Mouse (Mus musculus): Measurements from ENCODE around the gene Sult3a1.
"Not testable (repeated sequence)": the region's sequence is repeated elsewhere in the genome, so short reads cannot be mapped to it uniquely, and the experiment has no call there.

Gene Sult3a1

DNA sequence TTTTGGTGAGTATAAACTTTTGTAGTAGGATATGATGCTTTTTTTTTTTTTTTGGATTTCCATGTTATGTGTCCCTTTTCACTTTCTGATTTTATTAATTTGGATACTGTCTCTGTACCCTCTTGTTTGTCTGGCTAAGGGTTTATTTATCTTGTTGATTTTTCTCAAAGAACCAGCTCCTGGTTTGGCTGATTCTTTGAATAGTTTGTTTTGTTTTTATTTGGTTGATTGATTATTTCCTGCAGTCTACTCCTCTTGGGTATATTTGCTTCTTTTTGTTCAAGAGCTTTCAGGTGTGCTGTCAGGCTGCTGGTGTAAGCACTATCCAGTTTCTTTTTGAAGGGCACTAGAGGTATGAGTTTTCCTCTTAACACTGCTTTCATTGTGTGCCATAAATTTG lies at the start of gene Sult3a1:
TSS of gene Sult3a1 (plus strand) at position 301 of the 400 bp plus-strand sequence.
- DNase-seq, result no peak

DNA sequence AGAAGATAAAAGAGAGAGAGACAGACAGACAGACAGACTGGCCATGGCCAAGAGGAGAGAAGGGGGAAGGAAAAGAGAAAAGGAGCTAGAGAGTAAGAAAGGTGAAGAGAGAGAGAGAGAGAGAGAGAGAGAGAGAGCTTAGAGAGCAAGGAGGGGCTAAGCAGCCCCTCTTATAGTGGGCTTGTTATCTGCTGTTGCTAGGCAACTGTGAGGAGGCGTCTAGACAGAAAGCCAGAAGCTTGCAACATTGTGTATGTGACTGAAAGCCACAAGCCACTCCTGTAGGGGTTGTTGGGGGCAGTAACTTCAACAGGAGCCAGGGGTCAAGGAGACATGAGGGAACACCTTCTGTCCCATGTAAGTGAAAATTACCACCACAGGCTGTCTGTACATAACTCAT lies 45.7 kb upstream of the Sult3a1 start:
- DNase-seq, result no peak

DNA sequence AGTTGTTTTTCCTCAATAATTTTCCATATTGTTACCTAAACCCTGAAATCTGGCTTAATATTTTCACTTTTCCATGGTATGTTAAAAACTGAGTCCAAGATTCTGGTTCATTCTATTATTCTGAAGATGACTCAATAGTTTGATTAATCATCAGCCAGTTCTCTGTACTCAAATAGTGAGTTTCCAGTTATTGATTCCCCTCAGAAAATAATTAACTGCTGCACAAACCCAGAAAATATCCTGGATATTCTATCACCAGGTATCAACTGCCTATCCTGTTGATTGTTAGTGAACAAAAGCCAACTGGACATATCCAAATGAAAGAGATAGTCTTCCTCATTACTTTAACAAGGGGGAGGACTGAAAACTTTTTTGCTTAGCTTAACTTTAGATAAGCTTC lies 43.3 kb upstream of the Sult3a1 start:
- no peak for DNase-seq

DNA sequence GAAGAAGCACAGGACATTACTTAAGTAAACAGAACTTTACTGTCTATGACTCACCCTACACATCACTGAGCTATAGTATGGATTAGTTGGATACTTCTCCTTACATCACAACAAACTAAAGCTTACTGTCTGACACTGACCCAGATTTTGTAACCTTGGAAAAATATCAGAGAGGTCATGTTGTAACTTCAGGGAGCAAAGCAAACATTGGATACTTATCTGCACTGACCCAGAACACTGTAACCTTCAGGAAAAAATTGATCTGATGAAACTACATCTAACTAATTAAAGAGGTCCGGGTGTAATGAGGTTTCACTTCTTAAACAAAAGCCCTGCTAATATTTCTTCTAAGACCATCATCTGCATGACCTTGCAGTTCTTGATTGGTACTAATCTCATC lies 40.6 kb upstream of the Sult3a1 start:
- no peak for DNase-seq

DNA sequence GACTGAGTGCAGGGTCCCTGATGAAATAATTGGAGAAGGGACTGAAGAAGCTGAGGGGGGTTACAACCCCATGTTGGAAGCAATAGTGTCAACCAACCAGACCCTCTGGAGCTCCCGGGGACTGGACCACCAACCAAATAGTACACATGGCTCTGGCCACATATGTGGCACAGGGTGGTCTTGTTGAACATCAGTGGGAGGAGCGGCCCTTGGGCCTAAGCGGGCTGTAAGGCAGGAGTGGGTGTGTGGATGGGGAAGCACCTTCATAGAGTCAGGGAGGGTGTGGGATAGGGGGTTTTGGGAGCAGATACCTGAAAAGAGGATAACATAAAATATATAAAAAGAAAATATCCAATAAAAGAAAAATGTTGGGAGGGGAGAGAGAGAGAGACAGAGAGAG lies 36.6 kb upstream of the Sult3a1 start:
- no peak for DNase-seq

DNA sequence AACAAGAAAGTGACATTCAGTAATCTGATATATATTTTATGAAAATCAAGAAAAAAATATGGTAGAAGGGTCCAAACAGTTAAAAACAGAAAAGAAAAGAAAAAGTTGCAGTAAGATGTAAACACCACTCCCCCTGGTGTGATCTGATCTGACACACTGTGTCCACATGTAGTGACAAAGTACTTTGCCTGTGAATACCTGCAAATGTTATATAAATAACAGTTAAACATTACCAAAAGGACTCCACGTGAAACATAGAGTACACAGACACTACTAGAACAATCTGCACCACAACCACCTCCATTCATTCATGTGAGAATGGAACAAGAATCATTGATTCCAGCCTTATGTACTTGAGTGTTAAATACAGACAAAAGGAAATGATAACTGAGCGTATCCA lies 8.5 kb downstream of the Sult3a1 start:
- no peak for DNase-seq

DNA sequence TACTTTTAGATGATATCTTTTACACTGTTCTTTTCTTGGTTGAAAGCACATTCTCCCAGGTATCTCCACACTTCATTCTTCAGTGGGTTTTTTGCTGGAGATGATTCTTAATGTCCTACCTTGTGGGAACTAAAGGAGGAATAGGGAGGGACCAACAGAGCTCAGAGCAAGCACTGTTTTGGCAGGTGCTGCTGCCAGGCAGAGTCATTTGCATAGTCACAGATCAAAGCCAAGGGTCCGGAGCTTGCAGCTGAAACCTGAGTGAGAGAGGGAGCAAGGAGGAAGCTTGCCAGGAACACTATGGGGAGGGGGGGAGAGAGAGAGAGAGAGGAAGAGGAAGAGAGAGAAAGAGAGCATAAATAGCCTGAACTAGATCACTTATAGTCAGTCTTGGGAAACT lies 12.9 kb downstream of the Sult3a1 start:
- no peak for DNase-seq

DNA sequence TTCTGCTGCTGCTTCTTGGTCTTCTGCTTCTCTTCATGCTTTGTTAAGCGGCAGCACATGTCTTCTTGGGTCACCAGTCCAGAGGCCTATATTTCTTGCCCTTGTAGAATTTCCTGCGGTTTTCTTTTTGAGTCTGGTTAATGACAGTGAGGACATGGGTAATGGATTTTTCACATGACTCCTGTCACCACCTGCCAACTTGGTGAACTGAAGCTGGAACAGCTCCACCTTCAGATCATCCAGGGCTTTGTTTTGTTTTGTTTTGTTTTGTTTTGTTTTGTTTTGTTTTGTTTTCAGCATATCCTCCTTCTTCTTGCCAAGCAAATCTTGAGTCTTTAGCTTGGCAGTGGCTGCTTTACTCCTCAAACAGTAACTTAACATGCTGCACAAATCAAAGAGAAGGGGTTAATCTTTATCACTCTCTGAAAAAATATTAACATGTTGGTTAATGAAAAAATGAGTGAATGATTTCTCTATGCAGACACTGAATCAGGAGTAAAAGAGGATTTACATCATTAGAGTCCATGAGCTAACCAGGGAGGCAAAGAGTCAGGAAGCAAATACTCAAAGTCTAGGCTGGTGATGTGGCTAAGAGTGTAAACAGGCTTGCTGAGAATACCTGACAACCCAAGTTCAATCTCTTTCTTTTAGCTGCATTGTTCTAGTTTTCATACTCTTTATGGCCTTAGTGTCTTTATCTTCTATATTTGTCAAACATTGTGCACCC lies 15.3 kb downstream of the Sult3a1 start:
- DNase-seq, result no peak

DNA sequence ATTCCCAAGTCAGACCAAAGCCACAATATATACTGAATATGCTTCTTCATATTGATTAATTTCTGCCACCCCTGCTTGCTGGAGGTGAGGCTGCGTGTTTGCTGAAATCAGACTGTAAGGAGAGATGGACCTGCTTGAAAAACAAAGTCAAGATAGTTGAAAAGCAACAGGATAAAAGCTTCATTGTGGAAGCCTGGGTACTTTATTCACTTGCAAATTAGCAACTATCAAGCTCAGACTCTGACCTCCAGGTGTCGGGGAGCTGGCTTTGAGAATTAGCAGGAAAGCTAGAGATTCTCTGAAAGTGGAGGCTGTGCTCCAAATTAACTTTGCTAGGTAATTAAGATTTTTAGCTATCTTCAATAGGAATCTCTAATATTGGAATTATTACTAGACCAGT lies 24.9 kb downstream of the Sult3a1 start:
- DNase-seq, result not testable (repeated sequence)

DNA sequence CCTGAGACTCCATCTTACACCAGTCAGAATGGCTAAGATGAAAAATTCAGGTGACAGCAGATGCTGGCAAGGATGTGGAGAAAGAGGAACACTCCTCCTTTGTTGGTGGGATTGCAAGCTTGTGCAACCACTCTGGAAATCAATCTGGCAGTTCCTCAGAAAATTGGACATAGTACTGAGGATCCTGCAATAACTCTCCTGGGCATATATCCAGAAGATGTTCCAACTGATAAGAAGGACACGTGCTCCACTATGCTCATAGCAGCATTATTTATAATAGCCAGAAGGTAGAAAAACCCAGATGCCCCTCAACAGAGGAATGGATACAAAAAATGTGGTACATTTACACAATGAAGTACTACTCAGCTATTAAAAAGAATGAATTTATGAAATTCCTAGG lies 44.0 kb downstream of the Sult3a1 start:
- DNase-seq, result not testable (repeated sequence)

DNA sequence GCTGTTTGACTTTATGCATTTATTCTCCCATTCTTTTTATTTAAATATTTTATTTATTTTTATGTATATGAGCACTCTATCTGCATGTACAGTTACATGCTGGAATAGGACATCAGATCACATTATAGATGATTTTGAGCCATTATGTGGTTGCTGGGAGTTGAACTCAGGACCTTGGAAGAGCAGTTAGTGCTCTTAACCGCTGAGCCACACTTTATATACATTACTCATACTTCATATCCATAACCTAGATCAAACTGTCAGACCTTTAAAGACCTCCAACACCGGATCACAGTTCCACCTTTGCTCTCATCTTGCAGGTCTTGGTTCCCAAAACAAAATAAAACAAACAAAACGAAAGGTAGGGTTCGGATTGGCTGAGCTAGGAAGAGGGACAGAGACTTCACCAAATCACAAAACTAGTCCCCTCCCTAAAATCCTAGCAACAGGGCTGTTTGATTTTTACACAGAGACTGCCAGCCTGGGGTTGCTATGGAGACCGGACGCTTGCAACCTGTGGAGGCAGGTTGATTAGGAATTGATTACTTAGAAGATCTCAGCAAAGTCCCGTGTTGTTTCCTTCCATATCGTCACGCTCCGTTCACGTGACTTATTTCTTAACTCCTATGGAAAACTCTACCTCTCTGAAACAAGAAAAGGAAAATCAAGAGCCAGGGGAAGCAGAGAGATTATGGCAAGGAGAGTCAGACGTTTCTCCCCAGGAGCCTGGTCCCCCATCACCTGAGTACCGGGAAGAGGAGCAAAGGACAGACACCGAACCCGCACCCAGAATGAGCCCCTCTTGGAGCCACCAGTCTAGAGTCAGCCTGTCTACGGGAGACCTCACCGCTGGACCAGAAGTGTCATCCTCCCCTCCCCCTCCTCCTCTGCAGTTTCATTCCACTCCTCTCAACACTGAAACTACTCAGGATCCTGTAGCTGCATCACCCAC lies 47.3 kb downstream of the Sult3a1 start, which contains the start of gene Rsph4a:
TSS of gene Rsph4a (plus strand) at position 582 of the 952 bp plus-strand sequence.
- peak; percentile 1 for DNase-seq

DNA sequence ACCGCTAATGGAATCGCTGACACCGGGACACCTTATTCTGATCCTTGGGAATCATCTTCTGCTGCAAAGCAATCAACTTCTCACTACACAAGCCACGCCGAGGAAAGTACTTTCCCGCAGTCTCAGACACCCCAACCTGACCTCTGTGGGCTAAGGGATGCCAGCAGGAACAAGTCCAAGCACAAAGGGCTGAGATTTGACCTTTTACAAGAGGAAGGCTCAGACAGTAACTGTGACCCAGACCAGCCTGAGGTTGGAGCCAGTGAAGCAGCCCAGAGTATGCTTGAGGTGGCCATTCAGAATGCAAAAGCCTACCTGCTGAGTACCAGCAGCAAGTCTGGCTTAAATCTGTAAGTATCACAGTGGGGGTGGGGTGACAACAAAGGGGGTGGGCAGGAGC lies 48.0 kb downstream of the Sult3a1 start:
- no peak for DNase-seq

Measured in cerebellum, adult 9-10 months (tissue).